Mouse (Mus musculus) fat pad, adult 2 months (tissue): ENCODE results near the gene Mlycd.

Source experiments
- DNase-seq: peaks from one replicate; pipeline ENCODE4 v3.0.0-alpha.2; 2011; ENCODE audit warnings: low read depth, low spot score; ENCODE audit errors: extremely low read depth

The Mlycd gene

GRCm38 (mm10) chr8:119400904-119401303 lies 6.2 kb downstream of the Mlycd start:
- DNase-seq, result no peak

DNA sequence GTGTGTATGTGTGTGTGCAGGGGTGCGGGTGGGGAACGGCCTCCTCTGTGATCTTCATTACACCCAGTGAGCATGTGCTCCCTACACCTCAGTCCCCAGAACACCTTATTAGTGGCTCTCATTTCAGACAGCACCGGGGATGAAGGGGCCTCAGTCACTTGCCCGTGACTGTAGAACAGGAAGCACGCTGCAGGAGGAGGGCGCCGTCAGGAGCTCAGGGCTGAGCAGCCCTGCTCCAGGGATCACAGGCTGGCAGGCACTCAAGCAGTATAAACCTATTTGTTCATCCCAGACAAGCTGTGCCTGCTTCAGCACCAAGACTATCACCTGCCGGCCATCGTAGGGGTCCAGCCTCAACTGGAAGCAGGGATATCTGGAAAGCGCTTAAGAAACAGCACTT lies 9.2 kb downstream of the Mlycd start:
- no peak for DNase-seq

- DNase-seq, result no peak
These were observed 10.0 kb downstream of the Mlycd start for GRCm38 (mm10) chr8:119404648-119405047.

GRCm38 (mm10) chr8:119408311-119408710 lies 13.6 kb downstream of the Mlycd start:
- DNase-seq, result no peak

DNA sequence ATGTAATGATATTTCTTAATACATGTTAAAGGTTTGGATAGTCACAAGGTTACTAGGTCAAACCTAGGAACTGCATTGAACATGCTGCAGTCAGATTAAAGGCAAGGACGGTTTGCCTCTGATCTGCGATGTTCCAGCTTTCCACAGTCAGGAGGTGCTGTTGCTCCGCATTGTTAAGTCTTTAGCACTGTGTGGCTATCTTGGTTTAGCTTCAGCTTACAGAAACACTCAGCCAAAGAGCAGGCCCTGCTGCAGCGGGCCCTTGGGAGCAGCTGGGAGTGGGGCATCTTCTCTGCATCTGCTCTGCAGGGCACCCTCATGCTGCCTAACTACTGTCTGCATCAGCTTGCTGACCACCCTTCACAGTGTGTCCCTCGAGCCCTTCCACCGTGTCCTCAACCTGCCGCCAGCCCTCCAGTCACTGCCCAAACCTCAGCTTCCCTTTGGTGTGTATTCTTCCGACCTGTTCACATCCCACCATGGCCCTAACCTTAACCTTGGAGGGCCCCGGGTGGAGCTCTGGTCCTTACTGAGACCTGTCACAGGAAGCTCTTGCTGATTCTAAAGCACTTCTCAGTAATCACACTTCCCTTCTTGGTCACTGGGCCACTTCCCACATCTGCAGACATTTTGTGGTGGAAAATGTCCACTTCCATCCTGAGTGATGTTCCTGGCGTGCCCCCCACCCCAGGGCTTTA lies 17.5 kb downstream of the Mlycd start:
- no peak for DNase-seq

DNA sequence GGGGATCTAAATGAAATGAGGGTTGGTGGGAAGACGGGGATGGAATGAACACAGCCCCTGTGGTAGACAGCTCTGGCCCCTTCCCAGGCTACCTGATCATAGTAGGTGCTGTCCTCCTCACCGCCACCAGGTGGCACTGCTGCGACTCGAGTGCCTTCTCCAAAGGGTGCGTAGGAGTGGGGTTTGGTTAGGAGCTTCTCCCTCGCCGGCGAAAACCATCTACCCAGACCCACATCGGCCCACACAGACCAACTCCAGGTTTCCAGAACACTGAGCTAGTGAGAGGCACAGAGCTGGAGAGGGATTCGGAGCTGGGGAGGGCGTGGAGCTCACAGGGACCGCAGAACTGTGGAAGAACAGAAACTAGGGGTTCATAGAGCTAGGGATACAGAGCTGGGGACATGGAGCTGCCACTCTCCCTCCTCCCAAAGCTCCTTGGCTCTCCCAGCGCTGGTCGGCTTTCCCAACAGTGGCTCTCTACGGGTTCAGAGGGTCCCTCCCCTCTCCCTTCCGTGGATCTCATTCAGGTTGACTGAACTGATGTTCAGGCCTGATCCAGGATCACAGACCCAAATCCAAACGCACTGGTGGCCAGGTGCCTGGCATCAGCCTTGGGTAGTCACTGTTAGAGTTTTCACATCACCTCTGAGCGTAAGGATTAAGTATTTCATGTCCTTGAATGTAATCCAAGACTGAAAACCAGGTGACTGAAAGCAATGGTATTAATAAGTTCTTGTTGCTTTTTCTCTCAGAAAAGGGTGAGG lies 18.2 kb downstream of the Mlycd start:
- DNase-seq, result no peak

GRCm38 (mm10) chr8:119413605-119414004 lies 18.9 kb downstream of the Mlycd start:
- no peak for DNase-seq

DNA sequence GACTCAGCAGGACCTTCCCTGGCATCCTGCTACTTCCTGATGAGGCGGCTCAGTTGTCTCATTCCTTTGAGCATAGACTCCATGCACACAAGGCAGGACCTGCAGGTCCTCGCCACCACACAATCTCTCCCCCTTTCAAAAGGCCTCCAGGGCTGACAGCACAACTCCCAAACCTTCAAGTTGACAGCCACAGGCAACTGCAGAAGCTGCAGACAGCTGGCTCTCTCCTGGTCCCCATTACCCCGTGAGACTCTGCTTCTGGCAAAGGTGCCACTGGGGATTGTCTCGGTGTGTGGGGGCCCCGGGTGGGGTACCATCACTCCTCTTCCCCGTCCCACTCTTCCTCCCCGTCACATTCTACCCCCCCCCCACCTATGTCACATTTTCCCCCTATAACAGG lies 25.6 kb downstream of the Mlycd start:
- no peak for DNase-seq

GRCm38 (mm10) chr8:119421603-119422122 lies 27.0 kb downstream of the Mlycd start:
- no peak for DNase-seq

DNA sequence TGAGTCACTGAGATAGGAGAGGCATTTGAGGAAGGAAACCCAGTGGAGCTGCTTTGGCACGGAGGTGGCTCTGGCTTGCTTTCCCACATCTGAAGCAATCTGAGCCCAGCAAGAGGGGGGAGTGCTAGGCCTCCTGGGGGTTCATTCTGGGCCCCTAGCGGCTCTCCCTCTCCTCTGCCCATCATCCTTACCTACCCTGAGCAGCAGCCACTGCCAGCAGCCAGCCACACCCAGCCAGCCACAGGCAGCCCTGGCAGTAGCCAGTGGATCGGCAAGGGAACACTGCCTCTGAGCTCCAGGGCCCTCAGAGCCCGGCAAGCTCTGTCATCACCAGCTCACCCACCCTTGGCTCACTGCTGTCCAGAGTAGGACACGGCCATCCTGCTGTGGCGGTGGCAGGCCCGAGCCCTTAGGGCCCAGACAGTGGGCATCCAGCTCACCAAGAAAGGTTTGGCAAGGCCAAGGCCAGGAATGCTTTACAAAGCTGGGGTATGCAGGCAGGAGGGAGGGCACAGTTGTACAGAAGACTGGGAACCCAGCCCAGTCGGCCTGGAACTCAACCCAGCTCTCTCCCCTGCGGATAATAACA lies 27.5 kb downstream of the Mlycd start:
- no peak for DNase-seq

DNA sequence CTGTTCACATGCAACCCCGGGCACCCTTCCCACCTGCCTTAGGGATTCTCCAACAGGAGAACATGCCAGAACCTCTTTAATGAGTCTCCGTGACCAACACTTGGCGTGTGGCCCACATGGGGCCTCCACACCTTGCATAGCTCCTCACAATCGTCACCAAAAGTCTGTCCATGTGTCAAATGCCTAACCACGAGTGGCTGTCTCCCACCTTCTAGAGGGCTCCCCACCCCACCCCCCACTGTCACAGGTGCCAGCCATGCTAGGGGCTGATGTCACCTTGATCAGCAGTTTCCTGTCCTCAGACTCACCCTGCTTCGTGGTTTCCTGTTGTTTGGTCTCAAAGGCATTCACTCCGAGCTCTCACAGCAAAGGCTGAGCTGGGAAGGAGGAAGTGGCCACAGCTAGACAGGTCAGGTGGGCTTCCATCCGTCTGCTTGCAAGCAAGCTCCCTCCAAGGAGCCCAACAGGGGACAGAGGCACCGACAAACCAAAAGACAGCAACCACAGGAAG lies 29.0 kb downstream of the Mlycd start:
- no peak for DNase-seq

- DNase-seq, result no peak
These were observed 29.6 kb downstream of the Mlycd start for GRCm38 (mm10) chr8:119424199-119424733.

DNA sequence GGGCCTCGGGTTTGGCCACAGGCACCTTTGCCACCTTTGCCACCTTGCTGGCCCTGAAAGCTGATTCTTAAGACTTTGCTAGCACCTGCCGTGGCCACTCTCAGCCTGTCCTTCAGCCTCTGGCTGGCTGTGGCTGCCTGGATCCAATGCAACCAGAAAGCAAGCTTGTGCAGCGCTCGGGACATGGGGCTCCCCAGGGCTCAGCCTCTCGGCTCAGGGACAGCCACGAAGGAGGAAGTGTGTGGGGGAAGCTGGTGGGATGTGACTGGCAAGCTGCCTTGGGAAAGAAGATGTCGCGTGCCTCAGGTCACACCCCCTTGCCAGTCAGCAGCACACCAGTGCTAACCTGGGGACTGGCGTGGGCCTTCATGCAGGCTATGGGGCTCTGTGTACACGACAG lies 30.1 kb downstream of the Mlycd start:
- no peak for DNase-seq

GRCm38 (mm10) chr8:119425533-119425932 lies 30.9 kb downstream of the Mlycd start:
- DNase-seq, result no peak

GRCm38 (mm10) chr8:119426069-119426735 lies 31.5 kb downstream of the Mlycd start:
- DNase-seq, result no peak

- peak; percentile 80 for DNase-seq
These were observed 33.1 kb downstream of the Mlycd start for GRCm38 (mm10) chr8:119427634-119428349.

- DNase-seq, result no peak
These were observed 33.7 kb downstream of the Mlycd start for GRCm38 (mm10) chr8:119428350-119428740.

DNA sequence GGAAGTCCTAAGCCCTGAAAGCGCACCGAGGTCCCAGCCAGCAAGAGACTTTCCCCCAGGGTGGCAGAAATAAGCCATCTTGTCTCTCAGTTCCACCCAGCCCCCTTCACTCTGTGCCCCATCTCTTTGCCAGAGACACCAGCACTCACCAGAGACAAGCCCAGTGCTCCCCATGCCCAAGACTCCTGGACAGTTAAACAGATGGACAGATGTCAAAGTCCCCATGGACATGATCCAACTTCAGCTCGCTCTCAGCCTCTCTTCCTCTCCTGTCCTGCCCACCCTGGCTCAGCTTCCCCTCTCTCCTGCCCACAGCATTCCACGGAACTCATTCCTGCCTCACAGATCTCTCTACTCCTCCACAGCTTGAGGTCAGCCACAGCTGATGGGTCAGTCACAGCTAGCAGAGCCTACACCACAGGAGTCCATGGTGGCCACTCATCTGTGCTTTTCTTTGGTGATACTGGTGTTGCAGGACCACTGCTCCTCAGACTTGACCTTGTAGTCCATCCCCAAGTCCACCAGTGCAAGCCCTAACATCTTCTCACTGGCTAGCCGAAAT lies 34.2 kb downstream of the Mlycd start:
- DNase-seq, result no peak

GRCm38 (mm10) chr8:119429552-119429951 lies 34.9 kb downstream of the Mlycd start:
- no peak for DNase-seq

DNA sequence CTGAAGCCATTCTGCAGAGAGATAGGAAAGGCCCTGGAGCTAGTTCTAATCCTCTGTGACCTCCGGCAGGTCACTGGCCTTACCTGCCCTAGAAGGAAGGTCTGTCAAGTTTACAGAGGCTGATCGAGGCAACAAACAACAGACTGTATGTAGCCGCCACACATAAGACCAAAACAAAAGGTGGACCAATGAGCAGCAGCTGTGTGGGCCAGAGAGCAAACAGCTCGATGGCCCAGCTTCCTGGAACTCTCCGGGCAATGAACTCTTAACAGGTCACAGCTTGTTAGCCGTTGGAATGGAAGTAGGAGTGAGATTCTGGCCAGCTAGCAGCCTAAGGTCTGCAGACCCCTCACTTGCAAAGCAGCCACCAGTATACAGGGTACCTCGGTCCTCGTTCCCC lies 35.6 kb downstream of the Mlycd start:
- DNase-seq, result no peak
